ENCODE assay signal across 8 mouse cellular contexts in the genomic region with DNA sequence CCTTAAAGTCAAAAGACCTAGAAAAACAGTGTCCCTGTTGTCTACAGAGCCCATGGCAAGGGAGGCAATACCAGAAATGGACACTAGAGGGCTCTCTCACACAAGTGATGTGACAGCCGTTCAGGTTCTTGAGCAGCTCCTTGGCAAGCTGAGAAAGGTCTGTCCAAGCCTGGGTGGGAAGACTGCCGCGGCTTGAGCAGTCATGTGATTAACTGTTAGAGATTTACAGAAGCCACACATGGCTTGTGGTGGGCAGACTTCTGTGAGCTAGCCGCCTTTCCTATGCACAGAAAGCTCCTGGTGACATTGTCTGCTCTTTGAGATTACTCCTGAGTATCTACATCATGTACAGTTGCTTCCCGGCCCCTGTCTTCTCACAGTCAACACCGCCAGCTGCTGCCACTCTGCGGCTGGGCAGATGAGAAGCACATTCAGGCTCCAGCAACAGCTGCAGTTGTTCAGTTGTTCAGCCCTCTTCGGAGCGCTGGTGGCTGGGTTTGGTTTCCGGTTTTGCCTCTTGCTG.
DNase-seq lines count a peak whose midpoint lies in the region; ATAC-seq lines count a peak whose summit lies in the region.

No protein-coding gene starts in this region.

- H3K4me3 ChIP-seq in hindbrain, embryonic 11.5 days (ENCODE audit: low read depth, low read length) = no peak overlapping the region

- no peak overlapping the region for H3K9ac ChIP-seq in hindbrain, embryonic 11.5 days (ENCODE audit: low read depth, low read length)

- H3K4me2 ChIP-seq in hindbrain, embryonic 11.5 days (replicated peaks; ENCODE audit: low read depth, low read length) = no peak overlapping the region

- no peak overlapping the region for H3K27ac ChIP-seq in hindbrain, embryonic 11.5 days (ENCODE audit: low read depth, low read length)

- no peaks in the 10 kb centered on the region for H3K36me3 ChIP-seq in hindbrain, embryonic 11.5 days (ENCODE audit: control insufficient read depth, insufficient read depth, low read length)

- peak; percentile 61 for ATAC-seq in hindbrain, embryonic 11.5 days (ENCODE audit: low FRiP score)

- 55% methylated on average over 10 of the region's 10 CpGs for WGBS in hindbrain, embryonic 11.5 days

- H3K9me3 ChIP-seq in hindbrain, embryonic 11.5 days (ENCODE audit: control insufficient read depth, low read length) = no peaks in the 10 kb centered on the region

- H3K4me1 ChIP-seq in hindbrain, embryonic 11.5 days (replicated peaks; ENCODE audit: control insufficient read depth, insufficient read depth, low read length) = no peaks in the 10 kb centered on the region

- peak; percentile 95 for DNase-seq in NIH3T3 (ENCODE audit: low read depth)
- peak; percentile 85 for DNase-seq in cerebellum, adult 9-11 months
- DNase-seq in frontal cortex, postnatal 10 days (ENCODE audit: low spot score in 2 of 2) = peak; percentile 66 to 85
- peak; percentile 95 for DNase-seq in hindbrain, embryonic 11.5 days (ENCODE audit: low spot score)
- peak; percentile 84 for DNase-seq in layer of hippocampus, adult 9-11 months
- peak; percentile 96 for DNase-seq in lung, postnatal 14 days
- peak; percentile 66 for DNase-seq in retina, adult 2 months (ENCODE audit: low read depth, low spot score)
- peak; percentile 97 for DNase-seq in thymus, postnatal 25 days

- H3K27me3 ChIP-seq in hindbrain, embryonic 11.5 days (ENCODE audit: control insufficient read depth, insufficient read depth, low read length) = no peaks in the 10 kb centered on the region
